Mouse (Mus musculus) induced T-regulatory cell, adult 2 months (primary cell): ENCODE measurements around the gene Srrm4.

ENCODE experiments used
- DNase-seq: peaks from one replicate; pipeline ENCODE4 v3.0.0-alpha.2; 2012; ENCODE audit warnings: low read depth

Srrm4 gene

GRCm38 (mm10) chr5:116552584-116552983, 39.0 kb downstream of the Srrm4 start:
- DNase-seq: no peak

- no peak for DNase-seq
Observed at GRCm38 (mm10) chr5:116545746-116546145, 45.9 kb downstream of the Srrm4 start.

- no peak for DNase-seq
Observed at GRCm38 (mm10) chr5:116542317-116542716, 49.3 kb downstream of the Srrm4 start.

- no peak for DNase-seq
Observed at GRCm38 (mm10) chr5:116541128-116541527, 50.5 kb downstream of the Srrm4 start.

- no peak for DNase-seq
Observed at GRCm38 (mm10) chr5:116539360-116539759, 52.3 kb downstream of the Srrm4 start.

GRCm38 (mm10) chr5:116538491-116538890, 53.1 kb downstream of the Srrm4 start:
- no peak for DNase-seq

- DNase-seq: no peak
Observed at GRCm38 (mm10) chr5:116526324-116526723, 65.3 kb downstream of the Srrm4 start.

GRCm38 (mm10) chr5:116525308-116525707, 66.3 kb downstream of the Srrm4 start:
- no peak for DNase-seq

- no peak for DNase-seq
Observed at GRCm38 (mm10) chr5:116523553-116523952, 68.1 kb downstream of the Srrm4 start.

- DNase-seq: no peak
Observed at GRCm38 (mm10) chr5:116523079-116523478, 68.5 kb downstream of the Srrm4 start.

GRCm38 (mm10) chr5:116522273-116522672, 69.3 kb downstream of the Srrm4 start:
- DNase-seq: no peak

- no peak for DNase-seq
Observed at GRCm38 (mm10) chr5:116518047-116518446, 73.6 kb downstream of the Srrm4 start.

- DNase-seq: no peak
Observed at GRCm38 (mm10) chr5:116512135-116512534, 79.5 kb downstream of the Srrm4 start.

GRCm38 (mm10) chr5:116510229-116510628, 81.4 kb downstream of the Srrm4 start:
- DNase-seq: no peak

- no peak for DNase-seq
Observed at GRCm38 (mm10) chr5:116501342-116501741, 90.3 kb downstream of the Srrm4 start.

GRCm38 (mm10) chr5:116498880-116499640, 92.6 kb downstream of the Srrm4 start:
- no peak for DNase-seq

GRCm38 (mm10) chr5:116497866-116498265, 93.8 kb downstream of the Srrm4 start:
- no peak for DNase-seq

- no peak for DNase-seq
Observed at GRCm38 (mm10) chr5:116497205-116497604, 94.4 kb downstream of the Srrm4 start.

- no peak for DNase-seq
Observed at GRCm38 (mm10) chr5:116496717-116497116, 94.9 kb downstream of the Srrm4 start.

GRCm38 (mm10) chr5:116495466-116495865, 96.2 kb downstream of the Srrm4 start:
- DNase-seq: no peak

- no peak for DNase-seq
Observed at GRCm38 (mm10) chr5:116494377-116494776, 97.2 kb downstream of the Srrm4 start.

- no peak for DNase-seq
Observed at GRCm38 (mm10) chr5:116492726-116493125, 98.9 kb downstream of the Srrm4 start.

GRCm38 (mm10) chr5:116491794-116492420, 99.7 kb downstream of the Srrm4 start:
- DNase-seq: no peak

- DNase-seq: no peak
Observed at GRCm38 (mm10) chr5:116490826-116491225, 100.8 kb downstream of the Srrm4 start.
